In the genomic region with DNA sequence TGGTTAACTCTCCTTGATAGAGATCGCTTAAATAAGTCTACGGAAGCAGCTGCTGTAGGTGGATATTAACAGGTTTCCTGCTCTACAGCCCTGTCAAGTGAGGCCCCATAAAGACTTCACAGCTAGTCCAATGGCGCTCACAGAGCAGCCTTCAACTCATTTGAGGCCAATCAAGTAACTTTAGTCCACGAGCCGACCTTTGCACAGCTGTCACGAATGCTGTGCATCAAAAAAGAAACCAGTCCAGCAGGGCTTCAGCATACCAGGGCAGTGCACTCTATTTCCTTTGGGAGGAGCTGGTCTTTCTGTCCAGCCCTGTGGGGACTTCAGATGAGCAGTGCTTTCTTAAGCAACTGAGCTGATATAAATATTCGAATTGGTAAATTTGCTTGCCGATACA, we compare ENCODE assay signal across 17 mouse cellular contexts.
A peak's percentile ranks its signal among the peaks of the same experiment; 100 is the strongest.
DNase-seq lines count a peak whose midpoint lies in the region; ATAC-seq lines count a peak whose summit lies in the region.
"Had no signal": no experiment of that assay in that cellular context is flagged by ENCODE, and none has a peak within 500 bp of the region (broad histone marks: within the 10 kb centered on the region; RNA-seq: fewer than 3 reads in every experiment).

No protein-coding gene starts in this region.

- peak; percentile 4 for DNase-seq in kidney, postnatal 10 days
- no peak for DNase-seq in kidney, adult 8-10 months
- DNase-seq in embryo, embryonic 11 days, result peak; percentile 34
- peak; percentile 15 for DNase-seq in mesoderm, embryonic 11.5 days (ENCODE audit: low read depth, low spot score)
- no peak for DNase-seq in heart, adult 9 months (ENCODE audit: low spot score in 2 of 2)
- no peak for DNase-seq in B cell, adult 2 months
- DNase-seq: adrenal gland, adult 2 months; cerebellum, adult 18-20 months; cerebellum, postnatal 36 days; gastrocnemius, postnatal 36 days; heart, postnatal 10 days; layer of hippocampus, postnatal 36 days; lung, adult 2 months; right cerebral cortex, postnatal 14 days; thymus, postnatal 14 days had no signal

- peak; percentile 21 to 49; a peak in 2 of 4 replicates for ATAC-seq in hematopoietic stem cell, adult 5-6 weeks (replicated peaks in 1 of 2; ENCODE audit: insufficient read depth in 1 of 2, low FRiP score in 2 of 2, low TSS enrichment in 1 of 2, low read depth in 1 of 2, poor library complexity in 2 of 2, severe bottlenecking in 2 of 2)
- ATAC-seq: midbrain, embryonic 16.5 days had no signal

Comparison
In these comparisons a context has a peak if more than half of its experiments do, and no peak if none do; other contexts are left out.
1. DNase-seq: peak in kidney, postnatal 10 days (single experiment), embryo, embryonic 11 days (single experiment) and mesoderm, embryonic 11.5 days (single experiment); none in kidney, adult 8-10 months (0 of 2), heart, adult 9 months (0 of 2) and B cell, adult 2 months (0 of 2).